Mouse (Mus musculus): Measurements from ENCODE around the gene Btbd35f29. TPM values are rescaled to one million over a fixed set of nuclear protein-coding genes. Genes with fewer than 3 reads are reported as not detected.
"Not testable (repeated sequence)": the region's sequence is repeated elsewhere in the genome, so short reads cannot be mapped to it uniquely, and the experiment has no call there.

Gene Btbd35f29
- not detected in 2 replicates for polyA plus RNA-seq (2015; fragmentation: Nextera tagmentation; extraction: Ambion mirVana)

GRCm38 (mm10) chrX:31117374-31117773 lies at the start of gene Btbd35f29:
TSS of gene Btbd35f29 (plus strand) at chrX:31117674.
- H3K27me3 ChIP-seq (replicated peaks); H3K27ac ChIP-seq (replicated peaks); H3K4me3 ChIP-seq (replicated peaks); H3K4me2 ChIP-seq; H3K9ac ChIP-seq (replicated peaks); ATAC-seq (ENCODE audit: low FRiP score); H3K9me3 ChIP-seq (replicated peaks); H3K36me3 ChIP-seq; H3K4me1 ChIP-seq: not testable (repeated sequence)
- no CpG with 5 or more reads among the region's 4 CpGs for WGBS

DNA sequence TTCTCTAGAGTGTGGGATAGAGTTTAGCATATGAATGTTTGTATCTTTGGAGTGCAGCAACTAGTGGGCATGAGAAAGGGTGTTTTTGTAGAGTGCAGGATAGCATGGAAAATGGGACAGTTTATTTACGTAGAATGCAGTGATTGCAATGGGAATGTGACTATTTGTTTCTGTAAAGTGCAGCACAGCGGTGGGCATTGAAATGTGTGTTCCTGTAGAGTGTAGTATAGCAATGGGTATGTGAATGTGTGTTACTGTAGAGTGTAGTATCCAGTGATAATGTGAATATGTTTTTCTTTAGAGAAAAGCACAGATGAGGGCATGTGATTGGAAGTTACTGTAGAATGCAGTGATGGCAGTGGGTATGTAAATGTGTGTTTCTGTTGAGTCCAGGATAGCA lies 23.9 kb downstream of the Btbd35f29 start:
- H3K36me3 ChIP-seq; H3K4me1 ChIP-seq; H3K9ac ChIP-seq (replicated peaks); H3K27ac ChIP-seq (replicated peaks); ATAC-seq (ENCODE audit: low FRiP score); H3K4me2 ChIP-seq; H3K27me3 ChIP-seq (replicated peaks); H3K4me3 ChIP-seq (replicated peaks): not testable (repeated sequence)
- WGBS = 80% methylated on average over 2 of the region's 2 CpGs
- H3K9me3 ChIP-seq (replicated peaks) = peaks cover 20% of the 10 kb centered on the region

DNA sequence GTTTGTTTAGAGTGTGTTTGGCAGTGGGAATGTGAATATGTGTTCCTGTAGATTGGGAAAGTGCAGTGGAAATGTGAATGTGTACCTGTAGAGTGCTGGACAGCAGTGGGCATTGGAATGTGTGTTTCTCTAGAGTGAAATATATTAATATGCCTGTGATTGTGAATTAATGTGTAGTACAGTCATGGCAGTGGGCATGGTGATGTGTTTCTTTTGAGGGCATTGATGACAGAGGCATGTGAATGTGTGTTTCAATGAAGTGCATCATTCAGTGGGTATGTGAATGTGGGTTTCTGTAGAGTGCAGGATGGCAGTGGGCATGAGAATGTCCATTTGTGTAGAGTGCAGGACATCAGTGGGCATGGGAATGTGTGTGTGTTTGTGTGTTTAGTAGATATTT lies 27.7 kb downstream of the Btbd35f29 start:
- H3K9me3 ChIP-seq (replicated peaks) = peaks cover 20% of the 10 kb centered on the region
- ATAC-seq (ENCODE audit: low FRiP score); H3K9ac ChIP-seq (replicated peaks); H3K4me2 ChIP-seq; H3K27ac ChIP-seq (replicated peaks); H3K4me1 ChIP-seq; H3K27me3 ChIP-seq (replicated peaks); H3K36me3 ChIP-seq; H3K4me3 ChIP-seq (replicated peaks): not testable (repeated sequence)

DNA sequence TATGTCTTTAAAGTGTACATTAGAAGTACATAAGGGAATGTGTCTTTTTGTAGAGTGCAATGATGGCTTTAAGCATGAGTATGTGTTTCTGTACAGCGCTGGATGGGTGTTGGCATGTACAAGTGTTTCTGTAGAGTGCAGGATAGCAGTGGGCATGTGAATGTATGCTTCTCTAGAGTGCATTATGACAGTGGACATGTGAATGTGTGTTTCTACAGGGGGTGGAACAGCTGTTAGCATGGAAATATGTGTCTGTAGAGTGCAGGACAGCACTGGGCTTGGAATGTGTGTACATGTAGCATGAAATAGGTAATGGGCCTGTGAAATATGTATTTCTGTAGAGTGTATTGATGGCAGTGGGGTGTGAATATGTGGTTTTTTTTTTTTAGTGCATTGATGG lies 28.4 kb downstream of the Btbd35f29 start:
- peaks cover 18% of the 10 kb centered on the region for H3K9me3 ChIP-seq (replicated peaks)
- not testable (repeated sequence) for ATAC-seq (ENCODE audit: low FRiP score); H3K36me3 ChIP-seq; H3K4me2 ChIP-seq; H3K9ac ChIP-seq (replicated peaks); H3K27me3 ChIP-seq (replicated peaks); H3K4me3 ChIP-seq (replicated peaks); H3K27ac ChIP-seq (replicated peaks); H3K4me1 ChIP-seq
- WGBS = 81% methylated on average over 1 of the region's 1 CpGs

DNA sequence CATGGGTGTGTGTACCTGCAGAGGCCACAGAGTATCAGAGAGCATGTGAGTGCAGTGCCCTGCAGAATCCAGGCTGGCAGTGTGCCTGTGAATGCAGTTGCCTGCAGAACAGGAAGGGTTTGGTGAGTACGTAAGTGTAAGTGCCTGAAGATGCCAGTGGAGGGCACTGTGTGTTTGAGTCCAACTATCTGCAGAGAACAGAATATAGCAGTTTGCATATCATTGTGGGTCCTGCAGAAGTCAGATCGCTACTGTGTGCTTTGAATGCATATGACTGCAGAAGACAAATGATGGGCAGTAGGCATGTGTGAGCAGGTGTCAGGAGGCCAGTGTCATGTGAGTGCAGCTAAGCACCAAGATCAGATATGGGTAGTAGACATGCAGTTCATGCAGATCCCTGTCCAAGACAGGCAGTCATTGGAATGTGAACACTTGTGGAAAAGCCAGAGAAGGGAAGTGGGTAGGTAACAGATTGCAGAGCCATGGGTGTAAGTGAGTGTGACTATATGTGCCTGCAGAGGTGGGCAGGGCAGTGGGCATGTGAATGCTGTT lies 41.1 kb downstream of the Btbd35f29 start:
- peaks cover 32% of the 10 kb centered on the region for H3K9me3 ChIP-seq (replicated peaks)
- WGBS = 90% methylated on average over 2 of the region's 2 CpGs
- not testable (repeated sequence) for H3K4me1 ChIP-seq; H3K27me3 ChIP-seq (replicated peaks); H3K36me3 ChIP-seq; H3K27ac ChIP-seq (replicated peaks); H3K9ac ChIP-seq (replicated peaks); H3K4me3 ChIP-seq (replicated peaks); ATAC-seq (ENCODE audit: low FRiP score); H3K4me2 ChIP-seq

GRCm38 (mm10) chrX:31159450-31160322 lies 42.2 kb downstream of the Btbd35f29 start:
- not testable (repeated sequence) for H3K9ac ChIP-seq (replicated peaks); H3K27ac ChIP-seq (replicated peaks); H3K36me3 ChIP-seq; H3K27me3 ChIP-seq (replicated peaks); H3K4me3 ChIP-seq (replicated peaks); H3K4me2 ChIP-seq; ATAC-seq (ENCODE audit: low FRiP score); H3K4me1 ChIP-seq
- WGBS = 74% methylated on average over 2 of the region's 2 CpGs
- H3K9me3 ChIP-seq (replicated peaks) = peaks cover 37% of the 10 kb centered on the region

DNA sequence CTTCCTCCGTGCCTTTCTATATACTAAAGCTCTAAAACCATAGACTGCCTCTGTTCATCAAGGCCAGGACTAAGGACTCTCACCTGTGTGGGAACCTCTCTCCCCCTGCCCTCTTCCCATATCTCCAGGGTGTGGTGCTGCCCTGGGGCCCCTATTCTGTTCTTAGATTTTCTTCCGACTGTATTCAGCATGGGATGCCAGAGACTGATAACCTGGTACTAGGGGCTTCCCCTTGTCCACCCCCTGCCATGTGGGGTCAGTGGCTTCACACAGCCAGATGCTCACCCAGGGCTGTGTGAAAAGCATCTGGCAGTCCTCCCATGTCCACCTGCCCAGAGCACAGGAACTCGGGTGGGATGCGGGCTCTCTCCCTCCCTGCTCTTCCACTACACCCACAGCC lies 43.1 kb downstream of the Btbd35f29 start:
- not testable (repeated sequence) for H3K4me2 ChIP-seq; H3K4me3 ChIP-seq (replicated peaks); H3K36me3 ChIP-seq; H3K27me3 ChIP-seq (replicated peaks); H3K27ac ChIP-seq (replicated peaks); H3K9ac ChIP-seq (replicated peaks); H3K4me1 ChIP-seq; ATAC-seq (ENCODE audit: low FRiP score)
- WGBS = 92% methylated on average over 4 of the region's 4 CpGs
- peaks cover 37% of the 10 kb centered on the region for H3K9me3 ChIP-seq (replicated peaks)

- WGBS = 84% methylated on average over 3 of the region's 3 CpGs
- H3K9ac ChIP-seq (replicated peaks); ATAC-seq (ENCODE audit: low FRiP score); H3K4me2 ChIP-seq; H3K27me3 ChIP-seq (replicated peaks); H3K4me3 ChIP-seq (replicated peaks); H3K27ac ChIP-seq (replicated peaks); H3K4me1 ChIP-seq; H3K36me3 ChIP-seq: not testable (repeated sequence)
- H3K9me3 ChIP-seq (replicated peaks) = peaks cover 44% of the 10 kb centered on the region
Measured at GRCm38 (mm10) chrX:31162638-31163037, 45.2 kb downstream of the Btbd35f29 start.

DNA sequence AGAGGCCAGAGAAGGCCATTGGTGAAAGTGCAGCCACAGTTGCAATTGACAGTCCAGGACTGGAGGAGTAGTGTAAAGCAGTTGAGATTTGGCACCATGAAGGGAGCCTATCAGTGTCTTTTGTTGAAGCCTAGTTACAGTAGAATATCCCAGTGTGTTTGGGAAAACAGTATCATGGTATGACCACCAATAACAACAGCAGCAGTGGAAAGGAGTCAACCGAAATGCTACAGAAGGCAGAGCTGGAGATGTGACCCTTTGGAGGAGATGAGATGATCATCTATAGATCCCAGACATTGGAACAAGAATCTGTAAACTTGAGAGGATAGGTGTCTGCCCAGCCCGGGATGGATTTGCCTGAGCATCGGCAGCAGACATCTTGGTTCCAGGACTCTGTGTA lies 47.7 kb downstream of the Btbd35f29 start:
- ATAC-seq (ENCODE audit: low FRiP score); H3K27ac ChIP-seq (replicated peaks); H3K4me1 ChIP-seq; H3K27me3 ChIP-seq (replicated peaks); H3K9ac ChIP-seq (replicated peaks); H3K4me3 ChIP-seq (replicated peaks); H3K36me3 ChIP-seq; H3K4me2 ChIP-seq: not testable (repeated sequence)
- WGBS = 95% methylated on average over 3 of the region's 3 CpGs
- peaks cover 32% of the 10 kb centered on the region for H3K9me3 ChIP-seq (replicated peaks)

Other genes starting within 250 kb of the Btbd35f29 start
- not detected in 2 replicates for gene Spin2f, start 136.2 kb downstream of the Btbd35f29 start, polyA plus RNA-seq (2015; fragmentation: Nextera tagmentation; extraction: Ambion mirVana)
- not detected in 2 replicates for gene Btbd35f26, start 218.8 kb downstream of the Btbd35f29 start, polyA plus RNA-seq (2015; fragmentation: Nextera tagmentation; extraction: Ambion mirVana)

Data from neural tube, embryonic 15.5 days (tissue).